Mouse (Mus musculus) G1E (cell line): ENCODE results near the gene Wdr66.

Source experiments
- CTCF ChIP-seq: IDR thresholded peaks from 2 replicates; pipeline ENCODE4 v1.5.1; 2012; ENCODE audit warnings: low read depth, low read length, inconsistent platforms, mixed read lengths
- GATA1 ChIP-seq: IDR thresholded peaks from 2 replicates; pipeline ENCODE4 v1.6.1; 2012; ENCODE audit warnings: borderline replicate concordance, low read length, inconsistent platforms, mixed read lengths

- TF ChIP-seq GATA1: no peak
- no peak for TF ChIP-seq CTCF
Observed at GRCm38 (mm10) chr5:123239501-123239900, 12.4 kb upstream of the Wdr66 start.
